Mouse (Mus musculus): ENCODE data around the gene A630095N17Rik. TPM values are rescaled to one million over a fixed set of nuclear protein-coding genes. Genes with fewer than 3 reads are reported as not detected.

A630095N17Rik gene
- polyA plus RNA-seq, 1 experiment, result not detected

- no peak for TF ChIP-seq GATA1 (IDR thresholded peaks at IDR 0.05; ENCODE audit: low read length)
These were observed 16.3 kb upstream of the A630095N17Rik start for GRCm38 (mm10) chr1:75248041-75248772.

GRCm38 (mm10) chr1:75247071-75247930 lies 15.4 kb upstream of the A630095N17Rik start:
- TF ChIP-seq GATA1 (IDR thresholded peaks at IDR 0.05; ENCODE audit: low read length), result no peak

GRCm38 (mm10) chr1:75244836-75245235 lies 12.9 kb upstream of the A630095N17Rik start:
- no peak for TF ChIP-seq GATA1 (IDR thresholded peaks at IDR 0.05; ENCODE audit: low read length)

- TF ChIP-seq GATA1 (IDR thresholded peaks at IDR 0.05; ENCODE audit: low read length), result no peak
These were observed 12.4 kb upstream of the A630095N17Rik start for GRCm38 (mm10) chr1:75244175-75244826.

GRCm38 (mm10) chr1:75243411-75243810 lies 11.5 kb upstream of the A630095N17Rik start:
- TF ChIP-seq GATA1 (IDR thresholded peaks at IDR 0.05; ENCODE audit: low read length), result no peak

- no peak for TF ChIP-seq GATA1 (IDR thresholded peaks at IDR 0.05; ENCODE audit: low read length)
These were observed 7.7 kb upstream of the A630095N17Rik start for GRCm38 (mm10) chr1:75239591-75239990.

- no peak for TF ChIP-seq GATA1 (IDR thresholded peaks at IDR 0.05; ENCODE audit: low read length)
These were observed 4.5 kb upstream of the A630095N17Rik start, which contains the start of gene Dnajb2 for GRCm38 (mm10) chr1:75236117-75237050. Gene Dnajb2, plus strand, starts transcription at chr1:75236406.

GRCm38 (mm10) chr1:75234606-75235005 lies 2.7 kb upstream of the A630095N17Rik start:
- TF ChIP-seq GATA1 (IDR thresholded peaks at IDR 0.05; ENCODE audit: low read length), result no peak

GRCm38 (mm10) chr1:75231224-75231623 lies 678 bp downstream of the A630095N17Rik start:
- TF ChIP-seq GATA1 (IDR thresholded peaks at IDR 0.05; ENCODE audit: low read length), result no peak

- TF ChIP-seq GATA1 (IDR thresholded peaks at IDR 0.05; ENCODE audit: low read length), result no peak
These were observed 1.4 kb downstream of the A630095N17Rik start for GRCm38 (mm10) chr1:75230335-75230994.

GRCm38 (mm10) chr1:75229158-75229557 lies 2.7 kb downstream of the A630095N17Rik start:
- TF ChIP-seq GATA1 (IDR thresholded peaks at IDR 0.05; ENCODE audit: low read length), result no peak

- no peak for TF ChIP-seq GATA1 (IDR thresholded peaks at IDR 0.05; ENCODE audit: low read length)
These were observed 4.2 kb downstream of the A630095N17Rik start for GRCm38 (mm10) chr1:75227653-75228052.

- TF ChIP-seq GATA1 (IDR thresholded peaks at IDR 0.05; ENCODE audit: low read length), result no peak
These were observed 5.8 kb downstream of the A630095N17Rik start for GRCm38 (mm10) chr1:75226138-75226537.

GRCm38 (mm10) chr1:75225473-75225872 lies 6.4 kb downstream of the A630095N17Rik start:
- no peak for TF ChIP-seq GATA1 (IDR thresholded peaks at IDR 0.05; ENCODE audit: low read length)
